Mouse (Mus musculus): ENCODE results near the gene Ap1s3.

DNA sequence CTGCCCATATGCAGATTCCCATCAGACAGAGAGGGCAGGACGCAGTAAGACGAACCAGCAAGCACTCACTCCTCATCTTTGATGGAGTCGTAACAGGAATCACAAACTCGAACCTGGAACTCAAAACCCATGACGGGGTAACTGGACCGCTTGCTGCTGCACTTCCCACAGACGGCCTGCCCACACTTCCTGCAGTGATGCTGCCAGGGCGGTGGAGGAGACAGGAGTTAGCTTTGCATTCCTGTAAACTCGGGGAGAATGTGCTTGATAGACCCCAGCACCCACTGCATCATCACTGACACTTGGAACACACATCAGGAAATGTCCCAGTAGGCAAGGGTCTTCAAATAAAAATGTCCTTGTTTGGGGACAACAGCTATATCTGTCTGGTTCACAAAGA lies 35.6 kb upstream of the Ap1s3 start:
- TF ChIP-seq POLR2A (IDR thresholded peaks at IDR 0.05; ENCODE audit: extremely low read depth, insufficient read depth, low read length) (no peak), CTCF (IDR thresholded peaks at IDR 0.05; ENCODE audit: low read depth, low read length) (no peak)
